Mouse (Mus musculus) E14TG2a.4 (cell line): Measurements from ENCODE around the gene Usp15.

ENCODE experiments used
- H3K27me3 ChIP-seq: 2 replicates; pipeline ENCODE4 v1.6.1; 2014; ENCODE audit warnings: low read length, control low read depth; ENCODE audit not compliant: insufficient read depth
- H3K36me3 ChIP-seq: 2 replicates; pipeline ENCODE4 v1.6.1; 2014; ENCODE audit warnings: low read length, control low read depth; ENCODE audit not compliant: insufficient read depth
- H3K4me1 ChIP-seq: replicated peaks from 2 replicates; pipeline ENCODE4 v1.6.1; 2014; ENCODE audit warnings: low read depth, low read length, control low read depth
- H3K4me3 ChIP-seq: replicated peaks from 2 replicates; pipeline ENCODE4 v1.5.1; 2014; ENCODE audit warnings: mild to moderate bottlenecking, low read length
- H3K9me3 ChIP-seq: 2 replicates; pipeline ENCODE4 v1.6.1; 2014; ENCODE audit warnings: low read length, control low read depth
- CTCF ChIP-seq: conservative IDR thresholded peaks from 2 replicates; pipeline ENCODE4 v1.5.1; 2014; ENCODE audit warnings: low read length
- NANOG ChIP-seq: IDR thresholded peaks from 2 replicates; pipeline ENCODE4 v1.6.1; 2014; ENCODE audit warnings: borderline replicate concordance, low read length, mixed read lengths
- POU5F1 ChIP-seq: IDR thresholded peaks from 2 replicates; pipeline ENCODE4 v1.6.1; 2014; ENCODE audit warnings: low read length, borderline replicate concordance

Gene Usp15

GRCm38 (mm10) chr10:123108121-123108520 lies 88.7 kb downstream of the Usp15 start:
- peaks cover 22% of the 10 kb centered on the region for H3K36me3 ChIP-seq
- TF ChIP-seq NANOG (no peak), CTCF (no peak), POU5F1 (no peak)
- H3K4me3 ChIP-seq = no peak overlapping the region
- no peaks in the 10 kb centered on the region for H3K9me3 ChIP-seq
- H3K27me3 ChIP-seq = no peaks in the 10 kb centered on the region
- H3K4me1 ChIP-seq = no peaks in the 10 kb centered on the region

GRCm38 (mm10) chr10:123101303-123101702 lies 95.5 kb downstream of the Usp15 start:
- H3K4me1 ChIP-seq = no peaks in the 10 kb centered on the region
- TF ChIP-seq CTCF (no peak), POU5F1 (no peak), NANOG (no peak)
- no peak overlapping the region for H3K4me3 ChIP-seq
- H3K27me3 ChIP-seq = peaks cover under 1% of the 10 kb centered on the region; the same call in 1 of the 2 replicates
- H3K9me3 ChIP-seq = 0 out of 2 replicates have a peak, but pooled peaks cover 2% of the 10 kb centered on the region
- H3K36me3 ChIP-seq = no peaks in the 10 kb centered on the region

GRCm38 (mm10) chr10:123100584-123100983 lies 96.2 kb downstream of the Usp15 start:
- Histone ChIP-seq H3K4me1 (no peaks in the 10 kb centered on the region), H3K27me3 (peaks cover 5% of the 10 kb centered on the region), H3K4me3 (no peak overlapping the region), H3K9me3 (0 out of 2 replicates have a peak, but pooled peaks cover 2% of the 10 kb centered on the region), H3K36me3 (no peaks in the 10 kb centered on the region)
- no peak for TF ChIP-seq NANOG
- TF ChIP-seq POU5F1 = no peak
- TF ChIP-seq CTCF = no peak

DNA sequence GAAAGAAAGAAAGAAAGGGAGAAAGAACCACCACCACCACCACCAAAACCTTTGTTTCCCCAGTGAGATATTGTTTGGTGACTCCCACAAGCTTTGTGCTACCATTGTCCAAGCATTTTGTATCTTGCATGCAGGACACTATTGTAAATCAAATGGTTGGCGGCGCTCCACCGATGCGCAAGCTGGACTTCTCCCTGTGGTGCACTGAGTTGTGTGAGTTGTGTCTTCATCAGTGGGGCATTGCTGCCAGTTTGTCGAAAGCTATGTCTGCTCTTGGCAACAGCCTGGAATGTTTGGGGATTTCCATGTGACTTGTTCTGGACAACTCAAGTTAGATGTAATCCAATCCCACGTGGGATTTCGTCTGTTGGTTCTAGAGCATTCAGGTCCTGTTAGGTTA lies 102.3 kb downstream of the Usp15 start:
- TF ChIP-seq POU5F1 (no peak), CTCF (no peak), NANOG (no peak)
- Histone ChIP-seq H3K27me3 (peaks cover 7% of the 10 kb centered on the region), H3K4me3 (no peak overlapping the region), H3K9me3 (0 out of 2 replicates have a peak, but pooled peaks cover 2% of the 10 kb centered on the region), H3K4me1 (peaks cover 6% of the 10 kb centered on the region; the same call in 1 of the 2 replicates), H3K36me3 (no peaks in the 10 kb centered on the region)

DNA sequence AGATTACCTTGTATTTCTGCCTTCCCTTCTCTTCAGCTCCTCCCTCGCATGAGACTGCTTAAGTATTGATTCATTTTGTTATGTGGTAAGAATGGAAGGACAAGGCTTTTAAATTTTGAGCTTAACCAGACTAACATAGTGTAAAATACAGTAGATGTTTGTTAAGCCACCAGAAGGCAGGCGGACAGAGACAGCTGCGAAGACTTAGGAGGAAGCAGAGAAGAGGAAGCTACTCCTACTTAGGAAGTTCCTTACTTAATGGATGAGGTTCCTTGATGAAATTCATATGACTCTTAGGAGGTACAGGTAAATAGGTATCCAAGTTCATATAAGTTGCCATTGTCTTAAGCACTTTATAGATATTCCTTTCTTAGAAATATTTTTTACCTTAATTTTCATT lies 104.2 kb downstream of the Usp15 start:
- Histone ChIP-seq H3K36me3 (no peaks in the 10 kb centered on the region), H3K27me3 (peaks cover 7% of the 10 kb centered on the region; the same call in 1 of the 2 replicates), H3K4me1 (peaks cover 8% of the 10 kb centered on the region; the same call in 1 of the 2 replicates), H3K4me3 (no peak overlapping the region), H3K9me3 (no peaks in the 10 kb centered on the region)
- no peak for TF ChIP-seq NANOG
- TF ChIP-seq POU5F1 = no peak
- no peak for TF ChIP-seq CTCF

DNA sequence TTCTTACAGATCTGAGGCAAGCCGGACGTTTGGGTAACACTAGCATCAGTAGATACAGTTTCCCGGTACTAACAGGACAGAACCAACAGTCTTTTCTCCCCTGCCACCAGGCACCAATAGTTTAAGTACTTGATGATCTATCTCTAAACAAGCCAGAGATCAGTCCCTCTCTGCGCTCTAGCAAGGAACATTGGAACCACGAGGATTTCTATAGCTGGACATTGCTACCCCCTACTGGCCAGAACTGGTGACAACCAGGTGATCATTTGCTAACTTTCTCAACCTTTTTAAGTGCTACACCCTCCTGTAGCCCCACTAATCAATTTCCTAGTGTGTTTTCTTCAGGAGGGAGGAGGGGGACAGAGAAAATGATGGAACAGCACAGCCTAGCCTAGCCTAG lies 105.1 kb downstream of the Usp15 start:
- TF ChIP-seq POU5F1 (no peak), NANOG (no peak), CTCF (peak; percentile 56)
- Histone ChIP-seq H3K9me3 (no peaks in the 10 kb centered on the region), H3K4me1 (peaks cover 8% of the 10 kb centered on the region; the same call in 1 of the 2 replicates), H3K36me3 (no peaks in the 10 kb centered on the region), H3K27me3 (peaks cover 7% of the 10 kb centered on the region; the same call in 1 of the 2 replicates), H3K4me3 (no peak overlapping the region)

GRCm38 (mm10) chr10:123089425-123089930 lies 107.3 kb downstream of the Usp15 start:
- Histone ChIP-seq H3K27me3 (0 out of 2 replicates have a peak, but pooled peaks cover 7% of the 10 kb centered on the region), H3K9me3 (no peaks in the 10 kb centered on the region), H3K4me3 (no peak overlapping the region), H3K4me1 (peaks cover 11% of the 10 kb centered on the region; the same call in 1 of the 2 replicates), H3K36me3 (no peaks in the 10 kb centered on the region)
- TF ChIP-seq CTCF (no peak), POU5F1 (no peak), NANOG (no peak)

DNA sequence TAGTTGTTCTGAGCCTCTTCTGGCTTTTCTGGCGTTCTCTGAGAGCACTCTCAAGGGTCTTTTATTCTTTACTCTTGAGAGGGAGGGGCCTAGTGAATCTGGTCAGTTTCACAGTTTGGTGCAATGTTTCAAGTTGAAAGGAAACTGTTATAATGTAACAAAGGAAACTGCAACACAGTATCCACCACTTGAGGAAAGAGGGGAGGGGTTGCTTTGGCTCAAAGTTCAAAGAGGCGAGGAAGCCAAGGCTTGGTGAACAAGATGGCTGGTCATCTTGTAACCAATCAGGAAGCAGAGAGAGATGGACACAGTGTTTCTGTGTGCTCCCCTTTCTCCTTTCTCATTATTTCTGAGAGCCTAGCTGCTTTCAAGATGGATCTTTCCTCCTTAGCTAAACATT lies 109.9 kb downstream of the Usp15 start:
- TF ChIP-seq CTCF (no peak), POU5F1 (no peak), NANOG (no peak)
- Histone ChIP-seq H3K27me3 (peaks cover 9% of the 10 kb centered on the region; the same call in 1 of the 2 replicates), H3K4me1 (peaks cover 11% of the 10 kb centered on the region; the same call in 1 of the 2 replicates)

GRCm38 (mm10) chr10:123084900-123085641 lies 111.7 kb downstream of the Usp15 start:
- H3K4me1 ChIP-seq = peaks cover 7% of the 10 kb centered on the region; the same call in 1 of the 2 replicates
- H3K36me3 ChIP-seq = no peaks in the 10 kb centered on the region
- no peaks in the 10 kb centered on the region for H3K9me3 ChIP-seq
- no peak overlapping the region for H3K4me3 ChIP-seq
- peaks cover 15% of the 10 kb centered on the region for H3K27me3 ChIP-seq
- TF ChIP-seq CTCF (no peak), NANOG (no peak), POU5F1 (no peak)

More for the DNA sequence above, 109.9 kb downstream of the Usp15 start:
- Histone ChIP-seq H3K4me3 (no peak overlapping the region), H3K36me3 (no peaks in the 10 kb centered on the region), H3K9me3 (no peaks in the 10 kb centered on the region)
